Mouse (Mus musculus): Measurements from ENCODE around the gene Wdr64. TPM values are rescaled to one million over a fixed set of nuclear protein-coding genes. Genes with fewer than 3 reads are reported as not detected.

Gene Wdr64
- total RNA-seq, 2 experiments from 2014 or later: not detected

- no peak for DNase-seq
Measured at GRCm38 (mm10) chr1:175725771-175726170, 27.4 kb downstream of the Wdr64 start.

GRCm38 (mm10) chr1:175754576-175755364 lies 56.4 kb downstream of the Wdr64 start:
- DNase-seq: no peak

- DNase-seq: no peak
Measured at GRCm38 (mm10) chr1:175794668-175795067, 96.3 kb downstream of the Wdr64 start.

- DNase-seq: no peak
Measured at GRCm38 (mm10) chr1:175808356-175808755, 110.0 kb downstream of the Wdr64 start.

GRCm38 (mm10) chr1:175811625-175812024 lies 113.2 kb downstream of the Wdr64 start:
- no peak for DNase-seq

GRCm38 (mm10) chr1:175823815-175824438 lies 125.5 kb downstream of the Wdr64 start:
- no peak for DNase-seq

GRCm38 (mm10) chr1:175828539-175828938 lies 130.1 kb downstream of the Wdr64 start:
- no peak for DNase-seq

- no peak for DNase-seq
Measured at GRCm38 (mm10) chr1:175829220-175829619, 130.8 kb downstream of the Wdr64 start.

GRCm38 (mm10) chr1:175855515-175855914 lies 157.1 kb downstream of the Wdr64 start:
- no peak for DNase-seq

Other genes with a start within 250 kb of the Wdr64 start
- under 1 TPM; 0.31 to 0.45 TPM for gene Rgs7, start 206.1 kb upstream of the Wdr64 start, total RNA-seq (2021)
- under 1 TPM; 0.25 to 0.28 TPM for gene Kmo, start 78.2 kb upstream of the Wdr64 start, total RNA-seq (2021)
- gene Fh1, start 73.0 kb upstream of the Wdr64 start, total RNA-seq (2021): 100 to 1,000 TPM; 218 to 258 TPM
- 10 to 100 TPM in 1 of 2 experiments, 1 to 10 TPM in 1; 8.0 to 10.2 TPM for gene Opn3, start 5.8 kb upstream of the Wdr64 start, total RNA-seq (2021)
- gene Chml, start 5.7 kb upstream of the Wdr64 start, total RNA-seq (2021): 1 to 10 TPM; 4.1 to 5.9 TPM
- 1 to 10 TPM; 3.3 to 4.9 TPM for gene Exo1, start 182.0 kb downstream of the Wdr64 start, total RNA-seq (2021)
- not detected for gene Gm38100, start 221.7 kb downstream of the Wdr64 start, total RNA-seq (2021)